Mouse (Mus musculus): Measurements from ENCODE around the gene Gm3854.
A peak's percentile ranks its signal among the peaks of the same experiment; 100 is the strongest.
"Not testable (repeated sequence)": the region's sequence is repeated elsewhere in the genome, so short reads cannot be mapped to it uniquely, and the experiment has no call there.

Gene Gm3854

DNA sequence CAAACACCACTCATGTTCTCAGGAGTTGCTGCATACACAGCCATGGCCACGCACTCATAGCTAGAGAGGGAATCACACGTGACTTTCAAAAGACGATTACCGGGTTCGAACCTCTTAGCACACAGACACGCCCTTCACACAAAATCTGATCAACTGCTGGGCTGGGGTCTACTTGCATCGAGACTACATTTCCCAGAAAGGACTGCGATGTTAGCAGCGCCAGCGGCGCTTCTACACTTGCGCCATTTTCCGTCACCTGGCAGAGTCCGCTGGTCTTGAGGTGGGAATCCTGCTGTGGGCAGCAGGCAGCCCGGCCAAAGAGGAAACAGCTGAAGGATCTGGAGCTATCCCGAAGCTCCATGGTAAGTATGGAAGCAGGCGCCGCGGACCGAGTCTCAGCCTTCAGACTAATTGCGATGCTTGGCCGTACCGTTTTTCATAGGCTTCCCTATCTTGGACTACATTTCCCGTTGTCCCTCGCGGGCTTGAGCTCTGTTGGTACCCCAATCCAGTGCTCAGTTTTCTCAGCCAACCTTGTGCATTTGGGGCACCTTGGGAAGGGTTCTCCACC, at the start of gene Gm3854:
Gene Gm3854, plus strand, starts transcription at position 259 of the 571 bp plus-strand sequence.
- DNase-seq (ENCODE audit: low spot score): peak; percentile 21

DNA sequence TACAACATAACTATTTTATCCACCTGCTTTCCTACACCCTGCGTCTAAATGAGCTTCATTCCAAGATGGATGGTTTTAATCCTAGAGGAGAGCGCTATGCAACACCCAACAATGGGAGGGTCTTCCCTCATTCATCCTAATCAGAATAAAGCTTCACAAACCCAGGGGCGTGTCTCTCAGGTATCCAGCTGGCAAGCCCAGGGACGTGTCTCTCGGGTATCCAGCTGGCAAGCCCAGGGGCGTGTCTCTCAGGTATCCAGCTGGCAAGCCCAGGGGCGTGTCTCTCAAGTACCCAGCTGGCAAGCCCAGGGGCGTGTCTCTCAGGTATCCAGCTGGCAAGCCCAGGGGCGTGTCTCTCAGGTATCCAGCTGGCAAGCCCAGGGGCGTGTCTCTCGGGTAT, 42.8 kb upstream of the Gm3854 start:
- not testable (repeated sequence) for DNase-seq (ENCODE audit: low spot score)

GRCm38 (mm10) chr7:6330458-6331232, 12.9 kb upstream of the Gm3854 start:
- no peak for DNase-seq (ENCODE audit: low spot score)

GRCm38 (mm10) chr7:6331233-6331956, 12.2 kb upstream of the Gm3854 start, which contains the start of gene Zfp583:
Gene Zfp583 (minus strand): TSS chr7:6331285.
- DNase-seq (ENCODE audit: low spot score): peak; percentile 87

DNA sequence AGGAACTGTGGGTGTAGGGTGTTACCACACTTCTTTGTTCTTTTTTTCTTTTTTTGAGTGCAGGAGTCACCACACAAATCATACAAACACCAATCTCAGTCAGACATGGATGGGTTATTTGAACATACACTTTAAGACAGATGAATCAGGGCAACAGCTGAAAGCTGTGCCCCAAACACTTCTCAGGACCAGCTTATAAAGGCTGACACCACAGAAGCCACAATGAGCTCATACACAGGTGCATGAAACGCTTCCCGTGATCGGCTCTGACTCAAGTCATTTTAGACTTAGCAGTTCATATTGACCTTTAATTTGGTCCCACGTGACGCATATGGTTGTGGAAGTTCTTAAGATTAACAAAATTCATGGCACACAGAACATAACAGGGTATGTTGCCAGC, 3.7 kb upstream of the Gm3854 start:
- DNase-seq (ENCODE audit: low spot score): no peak

GRCm38 (mm10) chr7:6344124-6344523, 565 bp downstream of the Gm3854 start:
- DNase-seq (ENCODE audit: low spot score): no peak

DNA sequence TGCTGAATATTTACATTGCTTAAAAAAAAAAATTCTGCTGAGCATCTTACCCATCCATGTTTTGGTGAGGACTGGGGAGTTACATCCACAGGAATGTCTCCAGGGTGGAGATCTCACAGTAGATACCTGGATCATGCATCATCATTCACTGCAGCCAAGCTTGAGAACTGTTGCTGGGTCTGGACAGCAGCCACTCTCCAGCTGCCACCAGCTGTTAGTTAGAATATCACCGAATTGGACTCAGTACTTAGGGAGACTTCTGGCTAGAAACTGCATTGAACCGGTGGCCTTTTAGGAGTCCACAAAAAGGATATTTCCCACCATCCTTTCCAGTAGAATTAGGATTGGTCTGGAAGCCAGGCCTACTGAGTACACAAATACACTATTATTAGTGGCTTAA, 14.6 kb downstream of the Gm3854 start:
- DNase-seq (ENCODE audit: low spot score): no peak

- peak; percentile 50 for DNase-seq (ENCODE audit: low spot score)
Observed at GRCm38 (mm10) chr7:6358937-6359590, 15.5 kb downstream of the Gm3854 start.

- DNase-seq (ENCODE audit: low spot score): no peak
Observed at GRCm38 (mm10) chr7:6360477-6361060, 17.0 kb downstream of the Gm3854 start.

GRCm38 (mm10) chr7:6361756-6362155, 18.2 kb downstream of the Gm3854 start:
- no peak for DNase-seq (ENCODE audit: low spot score)

DNA sequence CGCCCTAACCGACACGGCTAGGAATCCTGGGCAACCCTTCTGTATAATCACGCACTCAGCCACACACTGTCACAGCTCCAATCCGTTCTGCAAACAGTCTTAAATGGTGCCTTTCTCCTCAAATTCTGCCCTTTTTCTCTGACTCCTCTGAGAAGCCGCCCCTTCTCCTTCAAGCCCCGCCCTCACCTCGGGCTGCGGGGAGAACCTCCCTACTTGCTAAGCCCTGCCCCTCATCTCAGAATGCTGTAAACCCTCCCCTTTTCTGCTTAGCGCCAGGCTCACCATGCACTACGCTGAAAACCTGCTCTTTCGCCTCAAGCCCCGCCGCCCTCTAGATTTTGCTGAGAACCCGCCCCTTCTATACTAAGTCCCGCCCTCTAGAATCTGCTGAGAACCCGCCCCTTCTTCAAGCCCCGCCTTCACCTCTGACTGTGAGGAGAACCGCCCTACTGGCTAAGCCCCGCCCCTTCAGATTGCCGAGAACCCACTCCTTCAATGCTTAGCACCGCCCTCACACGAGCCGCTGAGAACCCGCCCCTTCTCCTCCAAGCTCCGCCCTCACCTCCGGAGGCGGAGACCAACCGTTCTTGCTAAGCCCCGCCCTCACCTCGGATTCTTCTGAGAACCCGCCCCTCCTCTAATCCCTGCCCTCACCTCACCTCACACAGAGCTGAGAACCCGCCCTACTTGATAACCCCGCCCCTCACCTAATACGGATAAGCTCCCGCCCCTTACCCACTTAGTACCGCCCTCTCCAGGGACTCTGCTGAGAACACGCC, 18.9 kb downstream of the Gm3854 start:
- DNase-seq (ENCODE audit: low spot score): peak; percentile 99

GRCm38 (mm10) chr7:6363047-6363488, 19.5 kb downstream of the Gm3854 start, which contains the start of gene Zfp78:
Gene Zfp78 (plus strand): TSS chr7:6363280.
- DNase-seq (ENCODE audit: low spot score): peak; percentile 88

DNA sequence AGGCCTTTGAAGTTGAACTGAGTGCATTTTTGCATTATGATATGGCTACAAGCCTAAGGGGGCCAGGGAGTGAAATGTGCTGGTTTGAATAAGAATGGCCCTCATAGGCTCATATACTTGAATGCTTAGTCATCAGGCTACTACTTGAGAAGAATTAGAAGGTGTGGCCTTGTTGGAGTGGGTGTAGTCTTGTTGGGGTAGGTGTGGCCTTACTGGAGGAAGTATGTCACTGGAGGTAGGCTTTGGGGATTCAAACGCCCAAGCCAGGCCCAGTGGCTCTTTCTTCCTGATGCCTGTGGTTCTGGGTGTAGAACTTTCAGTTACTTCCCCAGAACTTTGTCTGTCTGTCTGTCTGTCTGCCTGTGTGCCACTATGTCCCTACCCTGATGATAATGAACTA, 21.2 kb downstream of the Gm3854 start:
- DNase-seq (ENCODE audit: low spot score): no peak

DNA sequence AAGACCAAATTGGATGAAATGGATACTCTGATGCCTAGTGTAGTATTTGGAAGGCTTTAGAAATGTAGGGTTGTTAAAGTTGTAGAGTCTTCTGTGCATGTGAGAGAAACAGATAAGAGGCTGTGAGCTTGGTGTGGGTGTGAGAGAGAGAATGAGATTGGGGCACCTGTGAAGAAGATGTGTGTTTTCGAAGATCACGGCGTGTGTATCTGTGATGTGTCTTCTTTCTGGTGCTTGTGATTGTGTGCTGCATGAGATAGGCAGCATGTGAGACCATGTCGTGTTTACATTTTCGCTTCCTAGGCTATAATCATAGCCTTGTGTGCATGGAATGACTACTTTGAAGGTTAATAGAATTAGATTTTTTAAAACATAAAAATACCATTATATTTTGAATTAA, 23.6 kb downstream of the Gm3854 start:
- no peak for DNase-seq (ENCODE audit: low spot score)

DNA sequence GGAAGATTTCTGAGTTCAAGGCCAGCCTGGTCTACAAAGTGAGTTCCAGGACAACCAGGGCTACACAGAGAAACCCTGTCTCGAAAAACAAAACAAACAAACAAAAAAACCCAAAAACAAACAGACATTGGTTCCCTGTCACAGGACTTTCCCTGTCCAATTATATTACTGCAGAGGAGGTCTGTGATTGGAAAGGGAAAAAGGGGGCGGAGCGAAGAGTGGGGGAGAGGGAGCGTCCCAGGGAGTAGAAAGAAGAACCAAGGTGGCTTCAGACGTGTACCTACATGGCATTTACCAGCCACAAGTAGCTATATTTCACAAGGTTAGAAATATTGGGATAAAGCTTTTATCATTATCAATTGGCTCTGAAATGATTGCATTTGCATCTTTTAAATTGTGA, 24.6 kb downstream of the Gm3854 start:
- not testable (repeated sequence) for DNase-seq (ENCODE audit: low spot score)

GRCm38 (mm10) chr7:6369460-6369859, 25.9 kb downstream of the Gm3854 start:
- DNase-seq (ENCODE audit: low spot score): no peak

GRCm38 (mm10) chr7:6372993-6373392, 29.4 kb downstream of the Gm3854 start:
- no peak for DNase-seq (ENCODE audit: low spot score)

GRCm38 (mm10) chr7:6378441-6378840, 34.9 kb downstream of the Gm3854 start:
- no peak for DNase-seq (ENCODE audit: low spot score)

- DNase-seq (ENCODE audit: low spot score): no peak
Observed at GRCm38 (mm10) chr7:6381431-6381830, 37.9 kb downstream of the Gm3854 start.

DNA sequence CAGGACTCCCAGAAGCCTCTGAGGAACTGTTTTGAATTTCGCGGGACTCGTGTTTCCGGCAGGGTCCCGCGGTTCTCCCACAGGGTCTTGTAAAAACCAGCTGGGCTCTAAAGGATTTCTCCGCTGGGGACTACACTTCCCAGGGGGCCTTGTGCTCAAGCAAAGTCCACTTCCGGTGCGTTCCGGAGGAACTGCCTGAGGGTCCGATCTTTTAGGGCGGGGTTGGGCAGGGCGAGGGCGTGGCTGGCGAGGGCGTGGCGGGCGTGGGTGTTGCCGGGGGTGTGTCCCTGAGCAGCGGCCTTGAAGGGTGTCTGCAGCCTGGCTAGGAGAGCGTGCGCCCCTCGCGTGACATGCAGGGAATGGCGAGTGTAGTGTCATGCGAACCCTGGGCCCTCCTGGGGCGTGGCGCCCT, 39.5 kb downstream of the Gm3854 start, which contains the start of gene Zfp28:
Gene Zfp28, plus strand, starts transcription at position 252 of the 412 bp plus-strand sequence.
- DNase-seq (ENCODE audit: low spot score): peak; percentile 92

DNA sequence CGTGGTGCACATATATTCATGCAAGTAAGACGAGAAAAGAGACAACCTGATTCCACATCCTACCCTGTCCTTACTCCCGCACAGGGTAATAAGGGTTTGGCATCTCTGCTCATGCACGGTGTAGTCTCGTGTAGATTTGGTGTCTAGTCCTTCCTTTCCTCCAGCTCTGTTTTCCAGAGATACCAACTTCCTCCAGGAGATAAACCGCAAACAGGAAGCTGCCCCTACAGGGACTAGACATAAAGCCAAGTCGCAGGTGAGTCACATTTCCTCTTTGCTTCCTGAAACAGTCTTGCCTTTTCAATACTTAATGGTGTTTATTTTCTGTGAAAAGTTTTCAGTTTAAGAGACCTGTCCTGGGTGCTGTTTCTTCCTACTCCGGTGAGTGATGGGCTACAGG, 40.5 kb downstream of the Gm3854 start:
- no peak for DNase-seq (ENCODE audit: low spot score)
